Mouse (Mus musculus): ENCODE results near the gene Oprm1. TPM values are rescaled to one million over a fixed set of nuclear protein-coding genes. Genes with fewer than 3 reads are reported as not detected.

The Oprm1 gene
- total RNA-seq, 1 experiment = not detected

GRCm38 (mm10) chr10:7069090-7069489, 310.8 kb downstream of the Oprm1 start:
- Histone ChIP-seq H3K36me3 (ENCODE audit: control insufficient read depth, insufficient read depth, low read length, poor library complexity, severe bottlenecking) (no peaks in the 10 kb centered on the region), H3K9ac (ENCODE audit: insufficient read depth, low read depth, low read length, poor library complexity, severe bottlenecking) (no peak overlapping the region), H3K4me3 (ENCODE audit: insufficient read depth in 1 of 2, low read depth in 1 of 2, low read length in 2 of 2, poor library complexity in 1 of 2, severe bottlenecking in 1 of 2) (no peak overlapping the region), H3K4me1 (ENCODE audit: control insufficient read depth in 2 of 2, insufficient read depth in 2 of 2, low read length in 2 of 2, poor library complexity in 1 of 2) (no peaks in the 10 kb centered on the region), H3K27ac (ENCODE audit: insufficient read depth, low read depth, low read length, poor library complexity, severe bottlenecking) (no peak overlapping the region), H3K9me3 (ENCODE audit: control insufficient read depth, insufficient read depth, low read depth, low read length) (no peaks in the 10 kb centered on the region)
- no peak for TF ChIP-seq CHD2 (IDR thresholded peaks at IDR 0.05; ENCODE audit: low read depth, low read length)
- TF ChIP-seq HCFC1 (IDR thresholded peaks at IDR 0.05; ENCODE audit: borderline replicate concordance, insufficient read depth, low read length) = no peak
- no peak for TF ChIP-seq MAFK (IDR thresholded peaks at IDR 0.05; ENCODE audit: insufficient read depth, low read depth, low read length)
- no peak for TF ChIP-seq ZNF384 (IDR thresholded peaks at IDR 0.05; ENCODE audit: low read depth, low read length)
- no peak for TF ChIP-seq ZC3H11A (IDR thresholded peaks at IDR 0.05; ENCODE audit: borderline replicate concordance, low read depth, low read length)
- DNase-seq (ENCODE audit: low read depth, low spot score) = no peak
- in situ Hi-C loops (cut with MboI; ENCODE audit: low sequenced_read_pairs in 2 of 2, unreplicated experiment in 2 of 2) = no loop called here

GRCm38 (mm10) chr10:7070100-7070835, 312.0 kb downstream of the Oprm1 start:
- Histone ChIP-seq H3K9ac (ENCODE audit: insufficient read depth, low read depth, low read length, poor library complexity, severe bottlenecking) (no peak overlapping the region), H3K4me1 (ENCODE audit: control insufficient read depth in 2 of 2, insufficient read depth in 2 of 2, low read length in 2 of 2, poor library complexity in 1 of 2) (no peaks in the 10 kb centered on the region), H3K36me3 (ENCODE audit: control insufficient read depth, insufficient read depth, low read length, poor library complexity, severe bottlenecking) (no peaks in the 10 kb centered on the region), H3K4me3 (ENCODE audit: insufficient read depth in 1 of 2, low read depth in 1 of 2, low read length in 2 of 2, poor library complexity in 1 of 2, severe bottlenecking in 1 of 2) (no peak overlapping the region), H3K27ac (ENCODE audit: insufficient read depth, low read depth, low read length, poor library complexity, severe bottlenecking) (no peak overlapping the region), H3K9me3 (ENCODE audit: control insufficient read depth, insufficient read depth, low read depth, low read length) (no peaks in the 10 kb centered on the region)
- TF ChIP-seq HCFC1 (IDR thresholded peaks at IDR 0.05; ENCODE audit: borderline replicate concordance, insufficient read depth, low read length) (no peak), ZNF384 (IDR thresholded peaks at IDR 0.05; ENCODE audit: low read depth, low read length) (no peak), ZC3H11A (IDR thresholded peaks at IDR 0.05; ENCODE audit: borderline replicate concordance, low read depth, low read length) (no peak), MAFK (IDR thresholded peaks at IDR 0.05; ENCODE audit: insufficient read depth, low read depth, low read length) (no peak), CHD2 (IDR thresholded peaks at IDR 0.05; ENCODE audit: low read depth, low read length) (no peak)
- in situ Hi-C loops (cut with MboI; ENCODE audit: low sequenced_read_pairs in 2 of 2, unreplicated experiment in 2 of 2) = no loop called here
- DNase-seq (ENCODE audit: low read depth, low spot score) = no peak

- Histone ChIP-seq H3K4me3 (ENCODE audit: insufficient read depth in 1 of 2, low read depth in 1 of 2, low read length in 2 of 2, poor library complexity in 1 of 2, severe bottlenecking in 1 of 2) (no peak overlapping the region), H3K9me3 (ENCODE audit: control insufficient read depth, insufficient read depth, low read depth, low read length) (no peaks in the 10 kb centered on the region), H3K4me1 (ENCODE audit: control insufficient read depth in 2 of 2, insufficient read depth in 2 of 2, low read length in 2 of 2, poor library complexity in 1 of 2) (no peaks in the 10 kb centered on the region), H3K9ac (ENCODE audit: insufficient read depth, low read depth, low read length, poor library complexity, severe bottlenecking) (no peak overlapping the region), H3K36me3 (ENCODE audit: control insufficient read depth, insufficient read depth, low read length, poor library complexity, severe bottlenecking) (no peaks in the 10 kb centered on the region), H3K27ac (ENCODE audit: insufficient read depth, low read depth, low read length, poor library complexity, severe bottlenecking) (no peak overlapping the region)
- in situ Hi-C loops (cut with MboI; ENCODE audit: low sequenced_read_pairs in 2 of 2, unreplicated experiment in 2 of 2) = no loop called here
- TF ChIP-seq CHD2 (IDR thresholded peaks at IDR 0.05; ENCODE audit: low read depth, low read length) (no peak), ZNF384 (IDR thresholded peaks at IDR 0.05; ENCODE audit: low read depth, low read length) (no peak), MAFK (IDR thresholded peaks at IDR 0.05; ENCODE audit: insufficient read depth, low read depth, low read length) (no peak), HCFC1 (IDR thresholded peaks at IDR 0.05; ENCODE audit: borderline replicate concordance, insufficient read depth, low read length) (no peak), ZC3H11A (IDR thresholded peaks at IDR 0.05; ENCODE audit: borderline replicate concordance, low read depth, low read length) (no peak)
- no peak for DNase-seq (ENCODE audit: low read depth, low spot score)
These were observed 312.6 kb downstream of the Oprm1 start for GRCm38 (mm10) chr10:7070924-7071323.

- DNase-seq (ENCODE audit: low read depth, low spot score) = no peak
- H3K4me3 ChIP-seq (ENCODE audit: insufficient read depth in 1 of 2, low read depth in 1 of 2, low read length in 2 of 2, poor library complexity in 1 of 2, severe bottlenecking in 1 of 2) = no peak overlapping the region
- no peak overlapping the region for H3K9ac ChIP-seq (ENCODE audit: insufficient read depth, low read depth, low read length, poor library complexity, severe bottlenecking)
- TF ChIP-seq ZNF384 (IDR thresholded peaks at IDR 0.05; ENCODE audit: low read depth, low read length) (no peak), CHD2 (IDR thresholded peaks at IDR 0.05; ENCODE audit: low read depth, low read length) (no peak), ZC3H11A (IDR thresholded peaks at IDR 0.05; ENCODE audit: borderline replicate concordance, low read depth, low read length) (no peak), MAFK (IDR thresholded peaks at IDR 0.05; ENCODE audit: insufficient read depth, low read depth, low read length) (no peak), HCFC1 (IDR thresholded peaks at IDR 0.05; ENCODE audit: borderline replicate concordance, insufficient read depth, low read length) (no peak)
- H3K27ac ChIP-seq (ENCODE audit: insufficient read depth, low read depth, low read length, poor library complexity, severe bottlenecking) = no peak overlapping the region
- no peaks in the 10 kb centered on the region for H3K36me3 ChIP-seq (ENCODE audit: control insufficient read depth, insufficient read depth, low read length, poor library complexity, severe bottlenecking)
- in situ Hi-C loops (cut with MboI; ENCODE audit: low sequenced_read_pairs in 2 of 2, unreplicated experiment in 2 of 2) = no loop called here
- H3K9me3 ChIP-seq (ENCODE audit: control insufficient read depth, insufficient read depth, low read depth, low read length) = no peaks in the 10 kb centered on the region
- H3K4me1 ChIP-seq (ENCODE audit: control insufficient read depth in 2 of 2, insufficient read depth in 2 of 2, low read length in 2 of 2, poor library complexity in 1 of 2) = no peaks in the 10 kb centered on the region
These were observed 315.9 kb downstream of the Oprm1 start for GRCm38 (mm10) chr10:7074231-7074630.

Measured in ES-E14 (cell line).